Mouse (Mus musculus) central nervous system, embryonic 14 days (tissue): ENCODE data around the gene Mthfd1l. TPM values are rescaled to one million over a fixed set of nuclear protein-coding genes. Genes with fewer than 3 reads are reported as not detected.

Source experiments
- polyA plus RNA-seq: library from polyadenylated mRNA; depleted of rRNA; stranded (reverse); fragments of >200 nt; gene quantifications from 2 replicates; pipeline ENCODE4 v1.2.3, GENCODE M21; 2012; rRNA removed

Gene Mthfd1l
- polyA plus RNA-seq, result 5.4 and 6.4 TPM in 2 replicates

GRCm38 (mm10) chr10:3972981-3973588 is at the start of gene Mthfd1l:
TSS of gene Mthfd1l (plus strand) at chr10:3973118.

Other genes with a start within 250 kb of the Mthfd1l start
- 6.5 and 9.4 TPM in 2 replicates for gene Plekhg1, start 232.8 kb upstream of the Mthfd1l start, polyA plus RNA-seq